Mouse (Mus musculus) embryonic facial prominence, embryonic 15.5 days (tissue): ENCODE measurements around the gene Slc44a2. TPM values are rescaled to one million over a fixed set of nuclear protein-coding genes. Genes with fewer than 3 reads are reported as not detected.

ENCODE experiments used
- ATAC-seq: fragments of 200-750 bp; cut with Nextera tagmentation; 2 replicates; pipeline ENCODE4 v1.8.0; 2017; ENCODE audit warnings: low read depth, moderate TSS enrichment; ENCODE audit not compliant: insufficient number of reproducible peaks, low FRiP score, low TSS enrichment
- H3K27ac ChIP-seq: fragments of 300-500 bp; sonication (generic); replicated peaks from 2 replicates; pipeline ENCODE4 v1.5.1; 2015; ENCODE audit warnings: mild to moderate bottlenecking, inconsistent platforms
- H3K27me3 ChIP-seq: fragments of 300-500 bp; sonication (generic); 2 replicates; pipeline ENCODE4 v1.6.1; 2015; ENCODE audit warnings: inconsistent platforms
- H3K36me3 ChIP-seq: fragments of 300-500 bp; sonication (generic); 2 replicates; pipeline ENCODE4 v1.6.1; 2015; ENCODE audit warnings: mild to moderate bottlenecking, inconsistent platforms
- H3K4me1 ChIP-seq: fragments of 300-500 bp; sonication (generic); 2 replicates; pipeline ENCODE4 v1.6.1; 2015; ENCODE audit warnings: inconsistent platforms
- H3K4me2 ChIP-seq: fragments of 300-500 bp; sonication (generic); replicated peaks from 2 replicates; pipeline ENCODE4 v1.6.1; 2015; ENCODE audit warnings: mild to moderate bottlenecking, inconsistent platforms
- H3K4me3 ChIP-seq: fragments of 300-500 bp; sonication (generic); replicated peaks from 2 replicates; pipeline ENCODE4 v1.5.1; 2015; ENCODE audit warnings: mild to moderate bottlenecking, inconsistent platforms
- H3K9ac ChIP-seq: fragments of 300-500 bp; sonication (generic); 2 replicates; pipeline ENCODE4 v1.6.1; 2015; ENCODE audit warnings: inconsistent platforms
- H3K9me3 ChIP-seq: fragments of 300-500 bp; sonication (generic); replicated peaks from 2 replicates; pipeline ENCODE4 v1.6.1; 2016; ENCODE audit warnings: inconsistent platforms
- WGBS: fragments of 180-500 bp; shearing (Covaris S2); methylation state at CpG from one replicate; pipeline ENCODE4 v1.1.7; 2015; 5-methylcytosine and 5-hydroxymethylcytosine counted together
- polyA plus RNA-seq: library from polyadenylated mRNA; unstranded; fragments of >200 nt; fragmentation: Nextera tagmentation; extraction: Ambion mirVana; gene quantifications from 2 replicates; pipeline ENCODE4 v1.2.1, GENCODE M21; 2015

Slc44a2 gene
- polyA plus RNA-seq, 1 experiment from 2014 or later: 143 TPM

- H3K9me3 ChIP-seq: no peaks in the 10 kb centered on the region
- H3K4me2 ChIP-seq: no peak overlapping the region
- no peak overlapping the region for H3K4me3 ChIP-seq
- ATAC-seq: no peak
- no peak overlapping the region for H3K27ac ChIP-seq
- peaks cover 9% of the 10 kb centered on the region; the same call in 1 of the 2 replicates for H3K36me3 ChIP-seq
- peaks cover 20% of the 10 kb centered on the region for H3K4me1 ChIP-seq
- WGBS: 81% methylated on average over 4 of the region's 4 CpGs
- H3K27me3 ChIP-seq: no peaks in the 10 kb centered on the region
- no peak overlapping the region for H3K9ac ChIP-seq
Measured at GRCm38 (mm10) chr9:21335391-21335790, 14.9 kb downstream of the Slc44a2 start.

- Histone ChIP-seq H3K4me3 (no peak overlapping the region), H3K4me1 (peaks cover 20% of the 10 kb centered on the region), H3K36me3 (peaks cover 18% of the 10 kb centered on the region), H3K9ac (no peak overlapping the region), H3K27ac (no peak overlapping the region), H3K4me2 (no peak overlapping the region), H3K27me3 (no peaks in the 10 kb centered on the region), H3K9me3 (no peaks in the 10 kb centered on the region)
- 79% methylated on average over 8 of the region's 8 CpGs for WGBS
- ATAC-seq: no peak
Measured at GRCm38 (mm10) chr9:21336491-21336890, 16.0 kb downstream of the Slc44a2 start.

GRCm38 (mm10) chr9:21337652-21338051 is 17.2 kb downstream of the Slc44a2 start:
- Histone ChIP-seq H3K27ac (peak overlapping the region; percentile 82), H3K9ac (peak overlapping the region; percentile 40), H3K4me1 (peaks cover 13% of the 10 kb centered on the region), H3K36me3 (peaks cover 30% of the 10 kb centered on the region), H3K4me2 (peak overlapping the region; percentile 37), H3K9me3 (no peaks in the 10 kb centered on the region), H3K27me3 (no peaks in the 10 kb centered on the region), H3K4me3 (peak overlapping the region; percentile 43)
- 22% methylated on average over 19 of the region's 20 CpGs for WGBS
- ATAC-seq: peak; percentile 77

- no peaks in the 10 kb centered on the region for H3K27me3 ChIP-seq
- peaks cover 51% of the 10 kb centered on the region for H3K36me3 ChIP-seq
- peaks cover 9% of the 10 kb centered on the region for H3K4me1 ChIP-seq
- H3K4me2 ChIP-seq: no peak overlapping the region
- no peak overlapping the region for H3K9ac ChIP-seq
- 89% methylated on average over 4 of the region's 4 CpGs for WGBS
- no peak overlapping the region for H3K27ac ChIP-seq
- ATAC-seq: no peak
- no peak overlapping the region for H3K4me3 ChIP-seq
- no peaks in the 10 kb centered on the region for H3K9me3 ChIP-seq
Measured at GRCm38 (mm10) chr9:21340411-21340810, 19.9 kb downstream of the Slc44a2 start.

GRCm38 (mm10) chr9:21346627-21347365 is 26.3 kb downstream of the Slc44a2 start:
- H3K4me2 ChIP-seq: no peak overlapping the region
- no peaks in the 10 kb centered on the region for H3K4me1 ChIP-seq
- H3K4me3 ChIP-seq: no peak overlapping the region
- no peaks in the 10 kb centered on the region for H3K9me3 ChIP-seq
- H3K9ac ChIP-seq: no peak overlapping the region
- no peak for ATAC-seq
- no peak overlapping the region for H3K27ac ChIP-seq
- no peaks in the 10 kb centered on the region for H3K27me3 ChIP-seq
- H3K36me3 ChIP-seq: peaks cover 87% of the 10 kb centered on the region
- 73% methylated on average over 16 of the region's 16 CpGs for WGBS

GRCm38 (mm10) chr9:21348152-21348551 is 27.7 kb downstream of the Slc44a2 start:
- no peak overlapping the region for H3K4me2 ChIP-seq
- H3K27me3 ChIP-seq: no peaks in the 10 kb centered on the region
- ATAC-seq: no peak
- H3K36me3 ChIP-seq: peaks cover 80% of the 10 kb centered on the region
- H3K9ac ChIP-seq: no peak overlapping the region
- WGBS: 90% methylated on average over 3 of the region's 3 CpGs
- no peaks in the 10 kb centered on the region for H3K9me3 ChIP-seq
- H3K4me3 ChIP-seq: no peak overlapping the region
- H3K4me1 ChIP-seq: peaks cover 13% of the 10 kb centered on the region
- no peak overlapping the region for H3K27ac ChIP-seq

- H3K4me2 ChIP-seq: no peak overlapping the region
- peaks cover 73% of the 10 kb centered on the region for H3K36me3 ChIP-seq
- H3K9me3 ChIP-seq: no peaks in the 10 kb centered on the region
- no peaks in the 10 kb centered on the region for H3K27me3 ChIP-seq
- no peak overlapping the region for H3K9ac ChIP-seq
- no peak overlapping the region for H3K27ac ChIP-seq
- H3K4me3 ChIP-seq: no peak overlapping the region
- H3K4me1 ChIP-seq: peaks cover 19% of the 10 kb centered on the region
- no peak for ATAC-seq
- WGBS: 95% methylated on average over 7 of the region's 7 CpGs
Measured at GRCm38 (mm10) chr9:21351178-21351577, 30.7 kb downstream of the Slc44a2 start.

GRCm38 (mm10) chr9:21351702-21352377 is 31.3 kb downstream of the Slc44a2 start:
- H3K4me1 ChIP-seq: peaks cover 19% of the 10 kb centered on the region
- no peak overlapping the region for H3K4me2 ChIP-seq
- H3K27ac ChIP-seq: peak overlapping the region; percentile 70
- H3K4me3 ChIP-seq: no peak overlapping the region
- H3K27me3 ChIP-seq: no peaks in the 10 kb centered on the region
- 94% methylated on average over 4 of the region's 4 CpGs for WGBS
- H3K9ac ChIP-seq: no peak overlapping the region
- H3K36me3 ChIP-seq: peaks cover 68% of the 10 kb centered on the region
- H3K9me3 ChIP-seq: no peaks in the 10 kb centered on the region
- no peak for ATAC-seq

GRCm38 (mm10) chr9:21352463-21353372 is 32.2 kb downstream of the Slc44a2 start:
- peak overlapping the region; percentile 70 for H3K27ac ChIP-seq
- H3K4me3 ChIP-seq: no peak overlapping the region
- 22% methylated on average over 20 of the region's 20 CpGs for WGBS
- H3K27me3 ChIP-seq: no peaks in the 10 kb centered on the region
- H3K4me1 ChIP-seq: peaks cover 19% of the 10 kb centered on the region
- no peak overlapping the region for H3K9ac ChIP-seq
- peak overlapping the region; percentile 2; the same call in 1 of the 2 replicates for H3K4me2 ChIP-seq
- no peaks in the 10 kb centered on the region for H3K9me3 ChIP-seq
- H3K36me3 ChIP-seq: peaks cover 59% of the 10 kb centered on the region
- ATAC-seq: no peak

GRCm38 (mm10) chr9:21353373-21353686 is 32.8 kb downstream of the Slc44a2 start:
- 44% methylated on average over 2 of the region's 2 CpGs for WGBS
- Histone ChIP-seq H3K27me3 (no peaks in the 10 kb centered on the region), H3K4me2 (0 out of 2 replicates have a peak overlapping the region, but pooled peaks have one; percentile 2), H3K4me3 (no peak overlapping the region), H3K9ac (no peak overlapping the region), H3K4me1 (peaks cover 19% of the 10 kb centered on the region), H3K36me3 (peaks cover 53% of the 10 kb centered on the region), H3K9me3 (no peaks in the 10 kb centered on the region), H3K27ac (peak overlapping the region; percentile 70)
- no peak for ATAC-seq

- Histone ChIP-seq H3K36me3 (peaks cover 40% of the 10 kb centered on the region), H3K9me3 (no peaks in the 10 kb centered on the region), H3K27ac (no peak overlapping the region), H3K9ac (no peak overlapping the region), H3K4me3 (no peak overlapping the region), H3K27me3 (0 out of 2 replicates have a peak, but pooled peaks cover 1% of the 10 kb centered on the region), H3K4me2 (no peak overlapping the region), H3K4me1 (peaks cover 19% of the 10 kb centered on the region)
- 80% methylated on average over 6 of the region's 6 CpGs for whole genome bisulfite sequencing
- peak; percentile 6; the same call in 1 of the 2 replicates for ATAC-seq
Measured at GRCm38 (mm10) chr9:21354796-21355195, 34.3 kb downstream of the Slc44a2 start.
